Mouse (Mus musculus): ENCODE measurements at regions not wholly inside any gene's neighbourhood (a gene's known extent, or its start where the extent isn't known, plus 50 kb on each side); places are given as distances from the start of the nearest gene placed in this dataset.
"Not testable (repeated sequence)": the region's sequence is repeated elsewhere in the genome, so short reads cannot be mapped to it uniquely, and the experiment has no call there.

GRCm38 (mm10) chr15:43691998-43692397 lies 3557.8 kb downstream of the 9330182O14Rik start:
- not testable (repeated sequence) for TF ChIP-seq CTCF (conservative IDR thresholded peaks at IDR 0.05; ENCODE audit: insufficient read depth, insufficient read length, low read depth, low read length); POLR2A (IDR thresholded peaks at IDR 0.05; ENCODE audit: low read depth, low read length)
